Mouse (Mus musculus): ENCODE data around the gene Gstcd. TPM values are rescaled to one million over a fixed set of nuclear protein-coding genes. Genes with fewer than 3 reads are reported as not detected.

The Gstcd gene
- polyA plus RNA-seq (2012; rRNA removed): 3.0 and 3.8 TPM in 2 replicates

- peak; percentile 80 for DNase-seq (ENCODE audit: low read depth, low spot score)
- under 1% methylated on average over 53 of the region's 53 CpGs for WGBS
These were observed at the start of gene Gstcd, which contains the start of gene Ints12 for GRCm38 (mm10) chr3:133091664-133092273. TSS of gene Gstcd (minus strand) at chr3:133092033. TSS of gene Ints12 (plus strand) at chr3:133091840.

DNA sequence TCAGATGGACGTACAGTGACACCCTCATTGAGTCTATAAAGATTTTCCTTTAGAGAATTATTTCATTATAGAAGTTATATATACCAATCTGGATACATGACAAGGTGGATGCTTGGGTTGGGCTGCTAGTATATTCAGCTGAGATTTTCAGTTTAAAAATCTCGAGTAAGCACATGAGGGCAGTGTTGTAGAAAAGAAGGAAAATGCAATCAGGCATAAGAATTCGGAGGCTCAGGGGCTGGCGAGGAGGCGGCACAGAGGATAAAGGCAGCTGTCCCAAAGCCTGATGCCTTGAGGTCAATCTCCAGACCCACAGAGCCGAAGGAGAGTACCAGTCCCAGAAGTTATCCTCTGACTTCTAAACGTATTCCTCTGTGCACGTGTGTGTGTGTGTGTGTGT lies 40.8 kb upstream of the Gstcd start:
- WGBS: 75% methylated on average over 8 of the region's 8 CpGs

DNA sequence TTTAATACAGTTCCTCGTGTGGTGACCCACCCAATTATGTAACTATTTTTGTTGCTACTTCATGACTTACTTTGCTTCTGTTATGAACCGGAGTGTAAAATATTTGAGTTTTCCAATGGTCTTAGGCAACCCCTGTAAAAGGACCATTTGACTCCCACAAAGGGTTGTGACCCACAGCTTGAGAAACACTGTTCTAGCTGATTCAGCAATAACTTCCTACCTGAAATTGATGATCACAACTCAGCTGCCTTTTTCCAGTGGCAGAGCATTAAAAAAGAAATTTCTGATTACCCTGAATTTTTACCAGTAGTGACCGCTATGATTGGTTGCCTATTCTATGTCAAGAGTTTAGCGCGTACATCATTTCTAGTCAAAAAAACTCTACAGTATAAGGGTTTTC lies 39.5 kb upstream of the Gstcd start:
- no peak for DNase-seq (ENCODE audit: low read depth, low spot score)
- WGBS: 91% methylated on average over 5 of the region's 5 CpGs

More for the DNA sequence above, 40.8 kb upstream of the Gstcd start:
- DNase-seq (ENCODE audit: low read depth, low spot score): no peak

DNA sequence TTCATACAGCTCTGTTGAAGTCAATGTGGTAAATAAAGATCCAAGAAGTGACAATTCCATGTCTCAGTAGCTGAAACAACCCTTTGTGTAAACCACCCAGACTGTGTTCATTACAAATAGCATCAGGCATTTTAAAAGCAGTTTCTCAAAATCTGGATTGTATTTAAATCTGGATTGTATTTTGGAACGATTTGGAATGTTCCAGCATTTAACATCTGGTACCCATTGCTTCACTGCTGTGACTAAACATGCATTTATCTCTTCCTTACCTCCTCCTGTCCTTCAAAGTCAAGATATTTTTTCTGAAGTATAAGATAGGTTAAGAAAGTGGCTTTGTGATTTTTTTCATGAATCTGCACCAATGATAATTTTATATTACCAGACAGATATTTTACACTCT lies 21.4 kb upstream of the Gstcd start:
- DNase-seq (ENCODE audit: low read depth, low spot score): no peak
- WGBS: 50% methylated on average over 1 of the region's 1 CpGs

GRCm38 (mm10) chr3:133111741-133112140 lies 19.9 kb upstream of the Gstcd start:
- no peak for DNase-seq (ENCODE audit: low read depth, low spot score)
- 31% methylated on average over 2 of the region's 2 CpGs for WGBS

GRCm38 (mm10) chr3:133109844-133110243 lies 18.0 kb upstream of the Gstcd start:
- 92% methylated on average over 4 of the region's 4 CpGs for WGBS
- DNase-seq (ENCODE audit: low read depth, low spot score): no peak

DNA sequence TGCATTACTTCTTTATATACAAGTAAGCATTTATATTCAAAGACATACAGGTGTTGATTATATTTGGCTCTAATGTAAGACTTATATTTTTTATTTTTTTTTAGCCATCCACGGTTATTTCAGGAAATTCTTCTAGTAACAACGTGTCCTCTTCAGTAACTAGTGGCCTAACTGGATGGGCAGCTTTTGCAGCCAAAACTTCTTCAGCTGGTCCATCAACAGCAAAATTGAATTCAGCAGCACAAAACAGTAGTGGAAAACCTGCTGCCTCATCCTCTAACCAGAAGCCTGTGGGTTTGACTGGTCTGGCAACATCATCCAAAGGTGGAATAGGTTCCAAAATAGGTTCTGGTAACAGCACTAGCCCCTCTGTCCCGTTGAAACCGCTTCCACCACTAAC lies 16.9 kb upstream of the Gstcd start:
- 71% methylated on average over 4 of the region's 4 CpGs for WGBS
- no peak for DNase-seq (ENCODE audit: low read depth, low spot score)

GRCm38 (mm10) chr3:133104436-133104835 lies 12.6 kb upstream of the Gstcd start:
- no peak for DNase-seq (ENCODE audit: low read depth, low spot score)
- WGBS: 91% methylated on average over 3 of the region's 3 CpGs

DNA sequence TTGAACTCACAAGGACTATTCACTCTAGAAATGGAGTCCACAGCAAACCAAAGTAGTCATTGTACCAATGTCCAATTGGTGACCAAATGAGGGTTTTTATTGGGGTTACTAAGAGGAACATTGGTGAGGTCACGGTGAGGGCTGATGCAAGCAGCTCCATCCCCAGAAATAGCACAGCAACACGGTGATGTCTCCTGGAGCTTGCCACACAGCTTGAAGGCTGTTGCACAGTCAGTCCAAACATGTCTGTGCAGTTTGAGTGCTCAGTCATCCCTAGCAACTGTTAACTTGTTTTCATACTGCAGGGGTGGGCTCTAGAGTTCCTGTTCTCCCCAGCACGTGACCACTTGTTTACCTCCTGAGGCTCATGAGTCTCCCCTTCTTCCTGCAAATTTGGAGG lies 11.9 kb upstream of the Gstcd start:
- WGBS: 85% methylated on average over 3 of the region's 3 CpGs
- no peak for DNase-seq (ENCODE audit: low read depth, low spot score)

DNA sequence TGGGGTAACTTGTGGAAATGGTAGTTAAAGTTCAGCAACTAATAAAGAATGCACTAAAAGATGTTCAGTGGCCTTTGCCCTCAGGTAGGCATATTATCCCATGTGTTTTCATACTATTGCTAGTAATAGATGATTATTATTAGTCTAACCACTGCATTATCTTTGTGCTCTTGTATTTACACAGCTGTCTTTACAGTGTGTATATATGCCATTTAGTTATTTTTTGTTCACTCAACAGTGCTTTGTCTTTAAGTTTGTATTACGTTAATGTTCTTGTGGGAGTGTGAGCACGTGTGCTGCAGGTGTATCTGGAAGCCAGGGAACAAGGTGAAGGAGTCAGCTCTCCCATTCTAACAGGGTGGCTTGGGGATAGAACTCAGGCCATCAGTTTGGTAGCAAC lies 7.1 kb upstream of the Gstcd start:
- DNase-seq (ENCODE audit: low read depth, low spot score): no peak
- WGBS: 52% methylated on average over 2 of the region's 2 CpGs

DNA sequence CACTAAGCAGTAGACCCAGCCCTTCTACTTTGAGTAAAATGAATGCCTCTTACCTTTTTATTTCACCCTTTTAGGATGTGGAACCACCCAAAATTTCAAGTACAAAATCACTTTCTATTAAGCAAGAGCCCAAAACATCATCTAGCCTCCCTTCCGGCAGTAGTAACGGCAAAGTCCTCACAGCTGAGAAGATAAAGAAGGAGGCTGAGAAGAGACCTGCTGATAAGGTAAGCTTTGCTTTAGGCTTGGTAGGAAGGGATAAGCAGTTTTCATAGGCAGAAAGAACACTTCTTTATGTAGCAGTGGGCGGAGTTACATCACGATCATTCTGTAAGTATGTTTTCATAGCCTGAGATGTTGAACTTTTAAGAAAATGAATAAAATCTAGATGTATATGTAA lies 6.5 kb upstream of the Gstcd start:
- DNase-seq (ENCODE audit: low read depth, low spot score): no peak
- WGBS: 91% methylated on average over 4 of the region's 4 CpGs

DNA sequence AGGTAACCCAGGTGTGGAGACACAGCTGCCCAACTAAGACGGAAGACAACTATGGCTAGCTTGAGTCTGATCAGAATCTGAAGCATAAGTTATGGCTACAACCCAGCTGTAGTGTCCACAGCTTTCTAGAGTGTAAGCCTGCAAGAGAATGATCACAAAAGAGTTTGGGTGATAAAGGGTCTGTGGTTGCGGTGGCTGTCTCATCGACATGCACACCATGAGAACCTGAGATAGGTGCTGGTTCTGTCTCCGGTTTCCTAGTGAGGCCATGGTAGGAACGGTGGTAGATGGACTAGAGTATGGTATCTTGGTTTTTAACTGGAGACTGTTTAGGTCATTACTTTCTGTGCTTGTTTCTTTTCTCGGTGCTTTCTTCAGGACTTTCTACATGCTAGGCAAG lies 6.1 kb upstream of the Gstcd start:
- 97% methylated on average over 6 of the region's 6 CpGs for WGBS

GRCm38 (mm10) chr3:133094305-133094704 lies 2.5 kb upstream of the Gstcd start:
- DNase-seq (ENCODE audit: low read depth, low spot score): no peak
- 23% methylated on average over 1 of the region's 1 CpGs for WGBS

More for the DNA sequence above, 6.1 kb upstream of the Gstcd start:
- DNase-seq (ENCODE audit: low read depth, low spot score): no peak

DNA sequence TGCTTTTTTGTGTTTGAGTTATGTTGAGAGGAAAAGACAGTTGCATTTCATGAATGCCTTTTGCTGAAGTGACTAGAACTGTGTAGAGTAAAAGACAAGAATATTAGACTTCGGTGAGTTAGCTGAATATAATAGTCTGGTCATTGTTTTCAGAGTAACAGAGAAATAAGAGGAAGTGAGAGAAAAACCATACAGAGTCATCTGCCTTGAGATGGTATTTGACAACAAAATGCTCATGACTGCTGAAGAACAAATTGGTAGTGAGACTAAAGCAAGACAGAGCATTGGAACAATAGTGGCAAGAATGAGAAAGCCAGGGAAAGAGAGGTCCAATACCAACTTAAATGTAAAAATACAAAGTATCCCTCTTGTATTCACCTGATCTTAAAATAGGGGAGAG lies 1.1 kb upstream of the Gstcd start:
- no peak for DNase-seq (ENCODE audit: low read depth, low spot score)
- WGBS: 46% methylated on average over 1 of the region's 1 CpGs

DNA sequence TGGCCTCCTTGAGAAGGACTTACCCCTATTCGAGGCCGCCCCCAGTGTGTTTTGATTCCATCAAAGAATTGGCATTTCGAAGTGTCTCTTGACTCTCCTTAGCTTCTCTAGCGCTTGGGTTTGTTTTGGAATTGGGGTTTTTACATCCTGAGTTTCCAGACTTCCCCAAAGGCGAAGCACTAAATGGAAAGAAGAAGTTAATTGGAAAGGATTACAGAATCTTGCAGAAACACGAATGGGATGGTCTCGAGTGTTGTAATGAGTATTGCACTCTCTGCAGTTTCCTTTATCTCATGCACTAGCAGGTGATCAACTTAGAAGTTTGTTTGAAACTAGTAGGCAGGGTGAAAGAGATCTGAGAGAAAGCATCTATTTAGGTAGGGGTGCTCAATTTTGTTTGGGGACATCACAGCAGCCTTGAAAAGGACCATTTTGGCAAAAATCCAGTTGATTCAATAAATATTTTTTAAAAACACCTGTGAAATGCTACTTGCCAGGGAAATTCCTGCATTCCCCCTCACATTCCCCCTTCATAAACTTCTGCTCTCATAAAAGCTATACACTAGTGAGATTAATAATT lies 531 bp upstream of the Gstcd start:
- WGBS: under 1% methylated on average over 7 of the region's 7 CpGs
- no peak for DNase-seq (ENCODE audit: low read depth, low spot score)

DNA sequence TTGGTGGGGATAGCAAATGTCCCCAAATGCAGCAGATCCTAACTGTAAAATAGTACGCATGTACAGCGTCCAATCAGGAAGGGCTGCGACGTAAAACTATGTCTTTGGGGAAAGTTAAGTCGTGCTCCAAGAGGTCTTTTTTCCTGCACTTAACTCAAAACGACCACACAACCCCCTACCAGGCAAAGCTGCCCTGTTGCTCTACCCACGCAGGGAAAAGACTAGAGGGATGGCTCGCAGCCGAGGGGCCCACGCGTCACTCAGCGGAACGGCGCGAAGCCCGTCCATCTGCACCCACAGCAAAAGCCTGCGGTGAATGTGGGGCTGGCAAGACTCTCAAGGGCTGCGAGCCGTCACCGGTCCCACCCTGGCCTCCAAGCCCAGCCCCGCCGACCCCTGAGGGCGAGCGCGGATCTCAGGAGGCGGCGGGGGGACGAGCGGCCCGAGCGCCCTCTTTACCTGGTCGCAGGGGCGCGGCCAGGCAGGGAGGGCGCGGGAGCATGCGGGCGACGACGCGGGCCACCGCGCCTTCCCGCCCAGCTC lies 641 bp downstream of the Gstcd start:
- under 1% methylated on average over 44 of the region's 44 CpGs for WGBS
- no peak for DNase-seq (ENCODE audit: low read depth, low spot score)

DNA sequence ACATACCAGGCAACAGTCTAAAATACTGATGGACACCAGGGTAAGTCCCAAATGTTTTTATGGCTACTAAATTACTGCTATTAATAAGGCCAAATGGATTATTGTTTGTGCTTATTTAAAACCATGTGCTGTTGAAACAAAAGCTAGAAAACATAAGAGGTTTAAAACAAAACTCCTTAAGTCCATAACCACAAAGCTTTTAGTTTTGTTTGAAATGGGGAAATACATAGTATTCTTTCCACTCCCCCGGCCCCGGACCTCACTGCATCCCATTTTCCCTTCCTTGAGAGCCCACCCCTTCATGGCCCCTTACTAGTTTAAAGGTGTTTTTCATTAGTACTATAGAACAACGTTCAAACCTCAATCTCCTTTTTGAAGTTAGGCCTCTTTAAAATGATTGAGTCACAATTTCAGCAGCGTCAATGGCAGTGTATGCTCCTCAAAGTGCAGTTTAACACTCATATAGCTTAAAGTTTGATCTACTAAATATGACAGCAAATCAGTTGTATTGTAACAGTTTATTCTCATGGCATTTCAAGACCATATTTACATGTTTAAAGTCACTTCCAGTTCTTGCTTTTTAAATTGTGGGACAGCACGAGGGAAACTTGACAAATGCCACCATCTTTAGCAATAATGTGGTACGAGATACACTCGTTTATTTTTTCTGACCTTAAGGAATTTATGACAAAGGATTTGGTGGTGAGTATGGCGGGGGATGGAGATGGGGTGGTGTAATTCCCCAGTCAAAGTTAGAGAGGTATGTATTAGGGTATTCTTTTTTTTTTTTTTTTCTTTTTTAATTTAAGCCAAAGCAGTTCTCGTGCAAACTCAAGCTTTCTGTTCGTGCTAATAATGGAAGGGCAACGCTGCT lies 1.3 kb downstream of the Gstcd start:
- 8% methylated on average over 11 of the region's 11 CpGs for WGBS

DNA sequence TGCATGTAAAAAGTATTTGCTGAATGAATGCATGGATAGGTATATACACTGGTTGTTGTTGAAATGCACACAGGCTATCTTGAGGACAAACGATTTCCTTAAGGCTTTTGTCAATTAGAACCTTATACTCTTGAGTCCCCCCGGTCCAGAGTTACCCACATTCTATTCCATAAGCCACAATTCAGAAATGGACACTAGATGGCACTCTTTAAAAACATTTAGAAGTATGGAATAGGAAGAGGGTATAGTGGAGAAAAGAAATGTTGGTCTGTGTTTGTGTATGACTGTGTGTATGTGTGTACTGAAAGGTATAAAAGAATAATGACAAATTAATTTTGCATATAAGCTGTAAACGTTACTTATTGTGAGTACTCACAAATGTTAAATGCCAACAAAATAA lies 6.0 kb downstream of the Gstcd start:
- DNase-seq (ENCODE audit: low read depth, low spot score): no peak
- WGBS: 48% methylated on average over 3 of the region's 3 CpGs

More for the DNA sequence above, 1.3 kb downstream of the Gstcd start:
- no peak for DNase-seq (ENCODE audit: low read depth, low spot score)

DNA sequence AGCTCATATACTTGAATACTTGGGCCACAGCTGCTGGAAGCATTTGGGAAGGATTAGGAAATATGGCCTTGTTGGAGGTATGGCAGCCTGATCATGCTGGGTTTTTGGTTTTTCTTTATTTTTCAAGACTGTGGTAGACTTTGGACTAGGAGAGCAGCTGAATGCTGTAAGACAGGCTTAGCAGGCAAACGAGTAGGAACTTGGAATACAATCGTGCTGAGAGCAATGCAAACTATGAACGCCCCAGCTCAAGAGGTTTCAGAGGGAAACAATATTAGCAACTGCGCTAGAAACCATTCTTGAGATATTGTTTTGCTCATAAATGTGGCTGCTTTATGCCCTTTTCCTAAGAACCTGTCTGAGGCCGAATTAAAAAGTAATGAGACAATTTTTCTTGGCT lies 9.1 kb downstream of the Gstcd start:
- no peak for DNase-seq (ENCODE audit: low read depth, low spot score)
- 74% methylated on average over 5 of the region's 5 CpGs for WGBS

- no peak for DNase-seq (ENCODE audit: low read depth, low spot score)
- 83% methylated on average over 10 of the region's 10 CpGs for WGBS
These were observed 16.3 kb downstream of the Gstcd start for GRCm38 (mm10) chr3:133075560-133075959.

Data from large intestine, adult 2 months (tissue).